Mouse (Mus musculus) heart, embryonic 16.5 days (tissue): ENCODE results near the gene Iffo1. TPM values are rescaled to one million over a fixed set of nuclear protein-coding genes. Genes with fewer than 3 reads are reported as not detected.

Experiments
- microRNA-seq: library from miRNA; unstranded; fragments of <30 nt; microRNA quantifications from one replicate; pipeline ENCODE4, GENCODE M21; 2017
- polyA plus RNA-seq: library from polyadenylated mRNA; unstranded; fragments of >200 nt; fragmentation: Nextera tagmentation; extraction: Ambion mirVana; gene quantifications from 2 replicates; pipeline ENCODE4 v1.2.1, GENCODE M21; 2015

Iffo1 gene
- polyA plus RNA-seq, 1 experiment from 2014 or later = 11.7 TPM

Small RNA genes within 50 kb of the gene (microRNA-seq; reads per million reads assigned to microRNA genes)
- gene Mir3098 (0.98 reads per million), gene Mir7045 (not detected)

Other genes starting within 250 kb of the Iffo1 start
- 1.1 and 1.7 TPM in 2 replicates for gene Lag3, start 233.5 kb upstream of the Iffo1 start, polyA plus RNA-seq
- 203 and 265 TPM in 2 replicates for gene Ptms, start 225.1 kb upstream of the Iffo1 start, polyA plus RNA-seq
- 387 and 398 TPM in 2 replicates for gene Mlf2, start 213.9 kb upstream of the Iffo1 start, polyA plus RNA-seq
- 141 and 145 TPM in 2 replicates for gene Cops7a, start 179.7 kb upstream of the Iffo1 start, polyA plus RNA-seq
- 0.54 and 0.70 TPM in 2 replicates for gene Pianp, start 148.5 kb upstream of the Iffo1 start, polyA plus RNA-seq
- 8.7 and 9.6 TPM in 2 replicates for gene Zfp384, start 136.1 kb upstream of the Iffo1 start, polyA plus RNA-seq
- 77.5 and 89.0 TPM in 2 replicates for gene Ing4, start 105.5 kb upstream of the Iffo1 start, polyA plus RNA-seq
- 8.0 TPM in 2 replicates for gene Acrbp, start 95.6 kb upstream of the Iffo1 start, polyA plus RNA-seq
- 0.55 and 1.6 TPM in 2 replicates for gene Lpar5, start 77.3 kb upstream of the Iffo1 start, polyA plus RNA-seq
- 50.6 and 63.0 TPM in 2 replicates for gene Chd4, start 49.3 kb upstream of the Iffo1 start, polyA plus RNA-seq
- 45.0 and 45.8 TPM in 2 replicates for gene Nop2, start 13.3 kb upstream of the Iffo1 start, polyA plus RNA-seq
- 3,677 and 4,254 TPM in 2 replicates for gene Gapdh, start 21.2 kb downstream of the Iffo1 start, polyA plus RNA-seq
- gene Ncapd2, start 46.5 kb downstream of the Iffo1 start, polyA plus RNA-seq = 97.4 and 99.3 TPM in 2 replicates
- 270 and 281 TPM in 2 replicates for gene Mrpl51, start 46.6 kb downstream of the Iffo1 start, polyA plus RNA-seq
- gene Vamp1, start 70.3 kb downstream of the Iffo1 start, polyA plus RNA-seq = 7.0 and 8.4 TPM in 2 replicates
- 7.4 and 9.1 TPM in 2 replicates for gene Tapbpl, start 86.6 kb downstream of the Iffo1 start, polyA plus RNA-seq
- gene Cd27, start 91.8 kb downstream of the Iffo1 start, polyA plus RNA-seq = 7.9 and 18.5 TPM in 2 replicates
- gene Tuba3a, start 140.8 kb downstream of the Iffo1 start, polyA plus RNA-seq = not detected in 2 replicates
- gene Ltbr, start 168.6 kb downstream of the Iffo1 start, polyA plus RNA-seq = 43.0 and 51.4 TPM in 2 replicates
- 2.6 and 2.9 TPM in 2 replicates for gene Scnn1a, start 175.4 kb downstream of the Iffo1 start, polyA plus RNA-seq
- 54.2 and 54.8 TPM in 2 replicates for gene Tnfrsf1a, start 204.1 kb downstream of the Iffo1 start, polyA plus RNA-seq
- 0.25 and 0.41 TPM in 2 replicates for gene Plekhg6, start 235.6 kb downstream of the Iffo1 start, polyA plus RNA-seq